Mouse (Mus musculus): ENCODE data around the gene Dnajc3. TPM values are rescaled to one million over a fixed set of nuclear protein-coding genes. Genes with fewer than 3 reads are reported as not detected.

Gene Dnajc3
- polyA plus RNA-seq, 1 experiment from 2014 or later = 21.9 TPM

DNA sequence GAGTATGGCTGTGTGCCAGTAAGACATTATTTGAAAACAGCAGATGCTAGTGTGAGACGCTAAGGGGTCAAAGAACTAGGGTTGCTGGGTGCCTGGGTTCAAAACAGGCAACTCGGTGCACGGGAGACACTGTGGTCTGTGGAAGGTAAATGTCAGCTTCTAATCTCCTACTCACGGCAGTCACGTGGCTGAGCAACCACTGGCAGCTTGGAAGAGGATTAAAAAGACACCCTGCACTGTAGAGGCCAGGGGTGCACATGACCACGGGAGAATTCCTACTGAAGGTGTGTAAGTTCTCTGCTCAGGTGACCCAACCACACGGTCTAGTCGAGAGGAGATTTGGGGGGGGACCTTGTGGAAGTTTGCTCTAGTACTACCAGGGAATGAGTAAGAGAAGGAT, 30.2 kb upstream of the Dnajc3 start:
- peaks cover 95% of the 10 kb centered on the region for H3K36me3 ChIP-seq (ENCODE audit: control insufficient read depth, insufficient read depth, low read length)
- WGBS = 83% methylated on average over 8 of the region's 8 CpGs

DNA sequence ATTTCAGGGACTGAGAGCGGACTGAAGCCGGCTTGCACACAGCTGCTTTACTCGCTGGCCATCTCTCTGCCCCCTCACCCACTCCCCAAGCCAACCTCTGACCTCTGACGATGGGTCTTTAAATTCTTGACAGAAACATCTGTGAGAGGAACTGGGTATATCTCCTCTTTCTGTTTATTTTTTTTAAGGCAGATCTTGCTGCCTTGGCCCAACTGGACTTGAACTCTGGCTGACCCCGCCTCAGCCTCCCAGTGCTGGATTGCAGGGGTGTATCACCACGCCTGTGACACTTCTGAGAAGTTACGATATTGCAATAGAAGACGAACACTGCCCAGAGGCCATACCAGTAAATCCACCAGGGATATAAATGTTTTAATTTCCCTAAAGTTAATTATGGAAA, 27.9 kb upstream of the Dnajc3 start:
- H3K4me3 ChIP-seq (replicated peaks; ENCODE audit: low read depth, low read length) = no peak overlapping the region
- no peak overlapping the region for H3K27ac ChIP-seq (replicated peaks; ENCODE audit: low read depth, low read length)
- H3K4me2 ChIP-seq (ENCODE audit: low read length) = no peak overlapping the region
- H3K9me3 ChIP-seq (ENCODE audit: control insufficient read depth, low read length) = no peaks in the 10 kb centered on the region
- no peaks in the 10 kb centered on the region for H3K4me1 ChIP-seq (ENCODE audit: control insufficient read depth, insufficient read depth, low read length)
- ATAC-seq (ENCODE audit: low FRiP score, low TSS enrichment) (no peak), DNase-seq (no peak)
- no peaks in the 10 kb centered on the region for H3K27me3 ChIP-seq (ENCODE audit: control insufficient read depth, insufficient read depth, low read length)
- peaks cover 94% of the 10 kb centered on the region for H3K36me3 ChIP-seq (ENCODE audit: control insufficient read depth, insufficient read depth, low read length)
- H3K9ac ChIP-seq (replicated peaks; ENCODE audit: low read length) = no peak overlapping the region
- 90% methylated on average over 8 of the region's 8 CpGs for WGBS

More for the DNA sequence above, 30.2 kb upstream of the Dnajc3 start:
- Histone ChIP-seq H3K27ac (replicated peaks; ENCODE audit: low read depth, low read length) (no peak overlapping the region), H3K4me1 (ENCODE audit: control insufficient read depth, insufficient read depth, low read length) (no peaks in the 10 kb centered on the region), H3K9ac (replicated peaks; ENCODE audit: low read length) (no peak overlapping the region), H3K9me3 (ENCODE audit: control insufficient read depth, low read length) (no peaks in the 10 kb centered on the region), H3K4me2 (ENCODE audit: low read length) (no peak overlapping the region), H3K27me3 (ENCODE audit: control insufficient read depth, insufficient read depth, low read length) (no peaks in the 10 kb centered on the region), H3K4me3 (replicated peaks; ENCODE audit: low read depth, low read length) (no peak overlapping the region)
- DNase-seq (no peak), ATAC-seq (ENCODE audit: low FRiP score, low TSS enrichment) (no peak)

DNA sequence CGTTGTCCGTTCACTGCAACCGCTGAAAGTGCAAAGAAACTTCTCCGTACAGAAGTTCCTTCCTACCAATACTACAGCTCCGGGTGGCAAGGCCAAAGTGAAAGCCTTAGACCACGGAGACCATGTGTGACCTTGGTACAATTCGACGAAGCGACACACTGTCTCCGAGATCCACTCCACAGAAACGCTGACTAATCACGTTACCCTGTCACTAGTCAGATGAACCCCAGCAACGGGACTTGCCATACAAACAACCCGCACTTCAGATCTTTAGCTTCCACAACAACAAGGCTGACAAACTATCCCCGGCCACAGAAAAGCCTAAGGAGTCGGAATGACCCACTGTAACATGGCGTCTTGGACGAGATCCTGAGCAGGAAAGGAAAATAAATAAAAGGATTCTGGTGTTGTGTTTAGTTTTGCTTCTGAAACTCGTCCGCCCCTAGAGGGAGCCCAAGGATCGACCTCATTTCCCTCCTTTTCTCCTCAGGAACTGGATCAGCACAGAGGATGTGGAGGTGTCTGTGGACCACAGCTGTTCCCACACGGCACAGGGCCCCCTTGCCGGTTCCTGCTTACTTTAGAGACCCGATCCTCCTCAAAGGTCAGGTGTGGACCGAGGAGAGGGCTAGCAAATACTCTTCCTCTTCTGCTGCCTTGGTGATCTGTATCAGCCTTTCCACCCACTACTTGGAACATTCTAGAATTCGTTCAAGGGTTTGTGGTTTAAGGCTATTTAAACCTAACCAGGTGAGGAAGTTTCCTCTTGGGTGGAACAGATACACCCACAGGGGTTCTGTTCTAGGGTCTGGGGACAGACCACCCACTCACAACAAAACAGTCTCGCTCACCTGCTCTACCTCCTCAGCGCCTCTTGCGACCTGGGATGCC, 27.2 kb upstream of the Dnajc3 start:
- ATAC-seq (ENCODE audit: low FRiP score, low TSS enrichment) = no peak
- no peak overlapping the region for H3K9ac ChIP-seq (replicated peaks; ENCODE audit: low read length)
- H3K36me3 ChIP-seq (ENCODE audit: control insufficient read depth, insufficient read depth, low read length) = peaks cover 88% of the 10 kb centered on the region
- H3K4me1 ChIP-seq (ENCODE audit: control insufficient read depth, insufficient read depth, low read length) = no peaks in the 10 kb centered on the region
- no peak overlapping the region for H3K4me3 ChIP-seq (replicated peaks; ENCODE audit: low read depth, low read length)
- peak; percentile 75 for DNase-seq
- H3K27ac ChIP-seq (replicated peaks; ENCODE audit: low read depth, low read length) = no peak overlapping the region
- no peaks in the 10 kb centered on the region for H3K9me3 ChIP-seq (ENCODE audit: control insufficient read depth, low read length)
- H3K27me3 ChIP-seq (ENCODE audit: control insufficient read depth, insufficient read depth, low read length) = no peaks in the 10 kb centered on the region
- no peak overlapping the region for H3K4me2 ChIP-seq (ENCODE audit: low read length)
- 74% methylated on average over 29 of the region's 29 CpGs for WGBS

DNA sequence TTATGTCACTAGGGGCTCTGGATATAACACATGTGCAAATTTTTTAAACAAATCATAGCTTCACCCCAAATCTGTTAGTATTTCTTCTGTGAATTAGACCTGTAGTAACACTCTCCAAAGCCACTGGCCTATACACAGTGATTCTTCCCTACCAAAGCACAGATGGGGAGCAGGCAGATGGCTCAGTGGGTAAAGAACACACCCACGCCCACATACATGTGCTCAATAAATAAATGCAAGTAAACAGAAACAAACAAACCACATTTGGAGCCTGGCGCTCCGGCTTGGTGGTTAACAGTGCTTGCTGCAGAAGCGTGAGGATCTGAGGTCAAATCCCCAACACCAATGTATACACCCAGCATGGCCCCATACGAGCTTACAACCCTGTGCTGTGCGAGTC, 26.3 kb upstream of the Dnajc3 start:
- WGBS = 94% methylated on average over 6 of the region's 6 CpGs
- Histone ChIP-seq H3K9me3 (ENCODE audit: control insufficient read depth, low read length) (no peaks in the 10 kb centered on the region), H3K4me3 (replicated peaks; ENCODE audit: low read depth, low read length) (no peak overlapping the region), H3K9ac (replicated peaks; ENCODE audit: low read length) (no peak overlapping the region), H3K36me3 (ENCODE audit: control insufficient read depth, insufficient read depth, low read length) (peaks cover 85% of the 10 kb centered on the region), H3K4me2 (ENCODE audit: low read length) (no peak overlapping the region), H3K27me3 (ENCODE audit: control insufficient read depth, insufficient read depth, low read length) (no peaks in the 10 kb centered on the region), H3K27ac (replicated peaks; ENCODE audit: low read depth, low read length) (no peak overlapping the region), H3K4me1 (ENCODE audit: control insufficient read depth, insufficient read depth, low read length) (no peaks in the 10 kb centered on the region)
- ATAC-seq (ENCODE audit: low FRiP score, low TSS enrichment) (no peak), DNase-seq (no peak)

DNA sequence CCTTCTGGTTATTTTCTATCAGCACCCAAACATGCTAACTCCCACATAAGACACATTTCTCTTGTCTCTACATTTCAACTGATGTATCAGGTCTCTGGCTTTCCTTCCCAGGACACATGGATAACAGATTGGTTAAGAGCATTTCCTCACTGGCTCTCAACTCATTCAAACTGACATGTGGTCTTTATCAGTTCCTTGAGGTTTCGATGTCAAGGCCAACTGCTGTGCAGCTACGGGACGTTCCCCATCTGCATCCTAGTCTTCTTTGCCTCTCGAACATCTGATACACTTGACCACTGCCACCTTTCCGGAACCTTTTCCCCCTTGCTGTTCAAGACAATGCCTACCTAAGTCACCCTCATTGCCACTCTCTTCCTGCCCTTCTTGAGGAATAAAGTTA, 24.1 kb upstream of the Dnajc3 start:
- no peak for ATAC-seq (ENCODE audit: low FRiP score, low TSS enrichment)
- 91% methylated on average over 5 of the region's 5 CpGs for WGBS
- H3K4me2 ChIP-seq (ENCODE audit: low read length) = no peak overlapping the region
- no peak overlapping the region for H3K4me3 ChIP-seq (replicated peaks; ENCODE audit: low read depth, low read length)
- no peak overlapping the region for H3K9ac ChIP-seq (replicated peaks; ENCODE audit: low read length)
- no peaks in the 10 kb centered on the region for H3K4me1 ChIP-seq (ENCODE audit: control insufficient read depth, insufficient read depth, low read length)
- DNase-seq = no peak
- no peaks in the 10 kb centered on the region for H3K9me3 ChIP-seq (ENCODE audit: control insufficient read depth, low read length)
- H3K36me3 ChIP-seq (ENCODE audit: control insufficient read depth, insufficient read depth, low read length) = peaks cover 78% of the 10 kb centered on the region
- no peak overlapping the region for H3K27ac ChIP-seq (replicated peaks; ENCODE audit: low read depth, low read length)
- no peaks in the 10 kb centered on the region for H3K27me3 ChIP-seq (ENCODE audit: control insufficient read depth, insufficient read depth, low read length)

DNA sequence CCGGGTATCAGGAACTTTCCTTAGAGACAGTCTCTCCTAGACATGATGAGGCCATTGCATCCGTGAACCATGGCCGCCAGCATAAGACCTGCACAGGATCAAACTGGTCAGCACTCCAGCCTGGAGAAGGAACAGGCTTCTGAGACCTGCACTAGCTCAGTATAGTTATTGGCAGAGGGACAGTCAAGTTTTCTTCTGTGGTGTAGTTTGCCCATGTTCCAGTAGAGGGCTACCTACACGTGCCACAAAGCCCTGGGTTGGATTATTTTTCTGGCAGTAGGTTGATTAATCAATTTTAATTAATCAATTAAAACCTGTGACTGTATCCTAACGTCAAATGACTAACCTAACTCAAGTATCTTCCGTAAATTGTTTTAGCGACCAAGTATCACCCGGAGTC, 18.8 kb upstream of the Dnajc3 start:
- Histone ChIP-seq H3K27ac (replicated peaks; ENCODE audit: low read depth, low read length) (no peak overlapping the region), H3K9ac (replicated peaks; ENCODE audit: low read length) (no peak overlapping the region), H3K9me3 (ENCODE audit: control insufficient read depth, low read length) (no peaks in the 10 kb centered on the region), H3K4me1 (ENCODE audit: control insufficient read depth, insufficient read depth, low read length) (peaks cover 34% of the 10 kb centered on the region), H3K4me2 (ENCODE audit: low read length) (no peak overlapping the region), H3K27me3 (ENCODE audit: control insufficient read depth, insufficient read depth, low read length) (no peaks in the 10 kb centered on the region; the same call in 1 of the 2 replicates), H3K4me3 (replicated peaks; ENCODE audit: low read depth, low read length) (no peak overlapping the region), H3K36me3 (ENCODE audit: control insufficient read depth, insufficient read depth, low read length) (peaks cover 44% of the 10 kb centered on the region)
- ATAC-seq (ENCODE audit: low FRiP score, low TSS enrichment) (no peak), DNase-seq (peak; percentile 64)
- WGBS = 77% methylated on average over 8 of the region's 8 CpGs

DNA sequence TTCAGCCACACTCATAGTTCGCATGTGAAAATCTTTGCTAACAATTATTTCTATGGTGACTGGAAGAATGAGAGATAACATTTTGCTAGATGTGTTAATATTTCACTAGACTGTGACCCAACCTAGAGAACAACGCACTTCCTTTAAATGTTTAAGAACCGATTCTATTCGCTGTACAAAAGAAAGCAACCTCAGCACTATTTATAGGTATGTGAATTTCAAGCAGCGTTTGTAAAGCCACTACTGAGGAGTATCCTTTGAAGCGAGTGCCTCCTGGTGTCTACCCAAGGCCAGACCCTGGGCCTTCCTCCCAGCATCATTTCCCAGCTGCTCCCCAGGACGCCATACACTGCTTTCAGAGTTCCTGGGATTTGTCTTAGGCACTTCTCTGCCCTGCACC, 17.1 kb upstream of the Dnajc3 start:
- H3K36me3 ChIP-seq (ENCODE audit: control insufficient read depth, insufficient read depth, low read length) = peaks cover 37% of the 10 kb centered on the region
- no peak for ATAC-seq (ENCODE audit: low FRiP score, low TSS enrichment)
- H3K4me1 ChIP-seq (ENCODE audit: control insufficient read depth, insufficient read depth, low read length) = peaks cover 38% of the 10 kb centered on the region
- H3K27me3 ChIP-seq (ENCODE audit: control insufficient read depth, insufficient read depth, low read length) = no peaks in the 10 kb centered on the region; the same call in 1 of the 2 replicates
- 63% methylated on average over 7 of the region's 7 CpGs for WGBS
- H3K4me2 ChIP-seq (ENCODE audit: low read length) = peak overlapping the region; percentile 94
- no peak overlapping the region for H3K4me3 ChIP-seq (replicated peaks; ENCODE audit: low read depth, low read length)
- H3K27ac ChIP-seq (replicated peaks; ENCODE audit: low read depth, low read length) = no peak overlapping the region
- peak overlapping the region; percentile 29; the same call in 1 of the 2 replicates for H3K9ac ChIP-seq (replicated peaks; ENCODE audit: low read length)
- DNase-seq = no peak
- no peaks in the 10 kb centered on the region for H3K9me3 ChIP-seq (ENCODE audit: control insufficient read depth, low read length)

DNA sequence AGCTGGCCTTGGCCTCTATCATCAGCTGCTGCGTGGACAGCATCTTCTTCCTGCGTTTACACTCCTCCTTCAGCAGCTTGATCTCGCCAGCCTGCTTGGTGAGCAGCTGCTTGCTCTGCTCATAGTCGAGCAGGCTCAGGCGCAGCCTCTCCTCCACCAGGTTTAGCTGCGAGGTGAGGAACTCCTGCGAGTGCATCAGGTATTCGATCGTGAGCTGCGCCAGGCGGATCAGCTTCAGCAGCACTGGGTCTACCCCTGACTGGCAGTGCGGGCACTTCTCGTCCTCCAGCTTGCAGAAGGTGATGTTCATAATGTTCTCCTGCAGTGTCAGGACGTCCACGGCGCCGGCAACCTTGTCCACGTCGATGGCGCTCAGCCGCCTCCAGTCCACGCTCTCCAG, 15.5 kb upstream of the Dnajc3 start:
- no peaks in the 10 kb centered on the region; the same call in 1 of the 2 replicates for H3K27me3 ChIP-seq (ENCODE audit: control insufficient read depth, insufficient read depth, low read length)
- peaks cover 38% of the 10 kb centered on the region for H3K4me1 ChIP-seq (ENCODE audit: control insufficient read depth, insufficient read depth, low read length)
- peak overlapping the region; percentile 57 for H3K9ac ChIP-seq (replicated peaks; ENCODE audit: low read length)
- ATAC-seq (ENCODE audit: low FRiP score, low TSS enrichment) = no peak
- peak overlapping the region; percentile 94 for H3K4me2 ChIP-seq (ENCODE audit: low read length)
- peak overlapping the region; percentile 74 for H3K4me3 ChIP-seq (replicated peaks; ENCODE audit: low read depth, low read length)
- H3K36me3 ChIP-seq (ENCODE audit: control insufficient read depth, insufficient read depth, low read length) = peaks cover 30% of the 10 kb centered on the region
- no peak overlapping the region for H3K27ac ChIP-seq (replicated peaks; ENCODE audit: low read depth, low read length)
- WGBS = 24% methylated on average over 22 of the region's 22 CpGs
- peak; percentile 60 for DNase-seq
- H3K9me3 ChIP-seq (ENCODE audit: control insufficient read depth, low read length) = no peaks in the 10 kb centered on the region

DNA sequence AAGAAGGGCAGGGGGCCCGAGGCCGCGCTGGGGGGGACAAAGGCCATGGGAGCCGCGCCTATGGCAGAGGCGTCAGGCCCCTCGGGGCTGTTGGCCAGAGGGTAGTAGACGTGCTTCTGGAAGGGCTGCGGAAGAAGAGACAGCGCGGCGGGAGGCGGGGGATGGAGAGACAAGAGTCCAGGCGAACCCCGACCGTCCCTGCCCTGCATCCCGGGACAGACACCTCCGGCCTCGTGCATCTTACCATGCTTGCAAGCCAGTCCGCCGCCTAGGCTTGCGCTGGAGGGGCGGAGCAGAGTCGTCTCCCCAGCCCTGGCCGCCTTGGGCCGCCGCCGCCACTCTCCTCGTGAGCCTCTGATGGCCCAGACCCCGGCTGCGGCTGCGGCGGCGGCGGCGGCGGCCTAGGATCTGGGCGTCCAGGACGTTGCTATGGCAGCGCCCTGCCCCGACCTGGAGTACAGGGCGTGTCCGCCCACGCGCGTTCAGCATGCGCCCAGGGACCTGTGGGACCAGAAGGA, 15.1 kb upstream of the Dnajc3 start:
- Histone ChIP-seq H3K27me3 (ENCODE audit: control insufficient read depth, insufficient read depth, low read length) (no peaks in the 10 kb centered on the region; the same call in 1 of the 2 replicates), H3K9ac (replicated peaks; ENCODE audit: low read length) (peak overlapping the region; percentile 57), H3K36me3 (ENCODE audit: control insufficient read depth, insufficient read depth, low read length) (peaks cover 26% of the 10 kb centered on the region), H3K9me3 (ENCODE audit: control insufficient read depth, low read length) (no peaks in the 10 kb centered on the region), H3K4me3 (replicated peaks; ENCODE audit: low read depth, low read length) (peak overlapping the region; percentile 74), H3K4me1 (ENCODE audit: control insufficient read depth, insufficient read depth, low read length) (peaks cover 38% of the 10 kb centered on the region), H3K27ac (replicated peaks; ENCODE audit: low read depth, low read length) (no peak overlapping the region), H3K4me2 (ENCODE audit: low read length) (peak overlapping the region; percentile 94)
- DNase-seq = peak; percentile 64
- WGBS = 2% methylated on average over 46 of the region's 47 CpGs
- ATAC-seq (ENCODE audit: low FRiP score, low TSS enrichment) = peak; percentile 6; the same call in 1 of the 2 replicates

All from midbrain, embryonic 14.5 days (tissue).